Mouse (Mus musculus) MEL (cell line): ENCODE data around the gene Etnk2.

ENCODE experiments used
- CTCF ChIP-seq, 3 experiments: IDR thresholded peaks in 2 of 3; conservative IDR thresholded peaks in 1 of 3; 2 replicates each; pipeline ENCODE4 v1.5.1; 2011 to 2012; ENCODE audit warnings: low read length in 3 of 3, low read depth in 2 of 3, mild to moderate bottlenecking in 2 of 3, improper control_type of control experiment in 1 of 3, inconsistent platforms in 1 of 3, mixed read lengths in 1 of 3, moderate library complexity in 1 of 3; ENCODE audit not compliant: control insufficient read depth in 1 of 3, insufficient read depth in 1 of 3, poor library complexity in 1 of 3, severe bottlenecking in 1 of 3
- EP300 ChIP-seq, 2 experiments: IDR thresholded peaks; 2 replicates each; pipeline ENCODE4 v1.6.1; 2011; ENCODE audit warnings: improper control_type of control experiment in 2 of 2, low read length in 2 of 2, low read depth in 1 of 2, mild to moderate bottlenecking in 1 of 2
- JUND ChIP-seq: IDR thresholded peaks from 2 replicates; pipeline ENCODE4 v1.6.1; 2011; ENCODE audit warnings: low read depth, mild to moderate bottlenecking, improper control_type of control experiment, low read length
- MAX ChIP-seq: IDR thresholded peaks from 2 replicates; pipeline ENCODE4 v1.6.1; 2011; ENCODE audit warnings: low read length, improper control_type of control experiment
- MYC ChIP-seq: IDR thresholded peaks from 2 replicates; pipeline ENCODE4 v1.6.1; 2011; ENCODE audit warnings: low read depth, mild to moderate bottlenecking, low read length, improper control_type of control experiment, moderate library complexity
- NRF1 ChIP-seq: IDR thresholded peaks from 2 replicates; pipeline ENCODE4 v1.6.1; 2014; ENCODE audit warnings: low read depth, mild to moderate bottlenecking, inconsistent platforms, low read length, improper control_type of control experiment, moderate library complexity; ENCODE audit not compliant: poor library complexity, insufficient read depth, severe bottlenecking
- POLR2A ChIP-seq, 2 experiments: IDR thresholded peaks; 2 replicates each; pipeline ENCODE4 v1.6.1; 2011 to 2012; ENCODE audit warnings: low read length in 2 of 2, mild to moderate bottlenecking in 2 of 2, control low read depth in 1 of 2, improper control_type of control experiment in 1 of 2, low read depth in 1 of 2, moderate library complexity in 1 of 2; ENCODE audit not compliant: control insufficient read depth in 1 of 2, insufficient read depth in 1 of 2, poor library complexity in 1 of 2
- TBP ChIP-seq: IDR thresholded peaks from 2 replicates; pipeline ENCODE4 v1.8.0; 2011; ENCODE audit warnings: low read depth, low read length, improper control_type of control experiment
- TCF12 ChIP-seq: IDR thresholded peaks from 2 replicates; pipeline ENCODE4 v1.6.1; 2014; ENCODE audit warnings: low read depth, mild to moderate bottlenecking, inconsistent platforms, low read length, improper control_type of control experiment, moderate library complexity
- USF1 ChIP-seq: IDR thresholded peaks from 2 replicates; pipeline ENCODE4 v1.6.1; 2014; ENCODE audit warnings: low read depth, mild to moderate bottlenecking, inconsistent platforms, low read length, improper control_type of control experiment, moderate library complexity
- ZC3H11A ChIP-seq: IDR thresholded peaks from 2 replicates; pipeline ENCODE4 v1.6.1; 2012; ENCODE audit warnings: low read depth, mild to moderate bottlenecking, inconsistent platforms, low read length, improper control_type of control experiment

DNA sequence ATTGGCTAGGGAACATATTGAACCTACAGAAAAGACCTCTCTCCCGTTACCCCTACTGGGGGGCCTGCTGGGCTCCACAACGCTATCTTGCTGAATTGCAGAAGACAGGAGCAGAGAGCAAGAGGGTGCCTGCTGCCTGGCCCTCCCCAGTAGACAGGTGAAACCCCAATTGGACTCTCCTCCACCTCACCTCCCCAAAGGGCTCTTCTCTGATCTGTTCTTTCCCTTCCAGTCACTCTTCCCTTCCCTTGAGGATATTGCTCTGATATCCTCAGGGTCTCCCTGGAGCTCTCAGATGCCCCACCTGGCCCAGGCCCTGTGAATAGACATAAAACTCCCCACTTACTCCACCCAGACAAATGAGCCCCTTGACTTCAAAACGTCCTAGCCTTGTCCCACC, 53.7 kb downstream of the Etnk2 start:
- no peak for TF ChIP-seq EP300 (IDR thresholded peaks at IDR 0.05; ENCODE audit: low read depth in 1 of 2, low read length in 2 of 2)
- no peak for TF ChIP-seq TBP
- TF ChIP-seq ZC3H11A, result no peak
- TF ChIP-seq MYC, result no peak
- TF ChIP-seq CTCF (IDR thresholded peaks at IDR 0.05 in 2 of 3, conservative IDR thresholded peaks at IDR 0.05 in 1 of 3; ENCODE audit: control insufficient read depth in 1 of 3, insufficient read depth in 1 of 3, low read depth in 2 of 3, low read length in 3 of 3, poor library complexity in 1 of 3, severe bottlenecking in 1 of 3), result no peak
- TF ChIP-seq POLR2A (IDR thresholded peaks at IDR 0.05; ENCODE audit: control insufficient read depth in 1 of 2, insufficient read depth in 1 of 2, low read depth in 1 of 2, low read length in 2 of 2, poor library complexity in 1 of 2), result no peak
- TF ChIP-seq JUND, result no peak
- no peak for TF ChIP-seq TCF12
- TF ChIP-seq NRF1, result no peak
- no peak for TF ChIP-seq MAX
- TF ChIP-seq USF1, result no peak
